Mouse (Mus musculus) embryonic fibroblast, embryonic 13.5 days (primary cell): Measurements from ENCODE around the gene Zfp831.

ENCODE experiments used
- CTCF ChIP-seq: IDR thresholded peaks from 2 replicates; pipeline ENCODE4 v1.5.1; 2011; ENCODE audit warnings: mild to moderate bottlenecking, control low read depth, low read length, moderate library complexity, borderline replicate concordance; ENCODE audit not compliant: insufficient read depth
- POLR2A ChIP-seq: IDR thresholded peaks from 2 replicates; pipeline ENCODE4 v1.6.1; 2011; ENCODE audit warnings: low read depth, mild to moderate bottlenecking, control low read depth, low read length, moderate library complexity

DNA sequence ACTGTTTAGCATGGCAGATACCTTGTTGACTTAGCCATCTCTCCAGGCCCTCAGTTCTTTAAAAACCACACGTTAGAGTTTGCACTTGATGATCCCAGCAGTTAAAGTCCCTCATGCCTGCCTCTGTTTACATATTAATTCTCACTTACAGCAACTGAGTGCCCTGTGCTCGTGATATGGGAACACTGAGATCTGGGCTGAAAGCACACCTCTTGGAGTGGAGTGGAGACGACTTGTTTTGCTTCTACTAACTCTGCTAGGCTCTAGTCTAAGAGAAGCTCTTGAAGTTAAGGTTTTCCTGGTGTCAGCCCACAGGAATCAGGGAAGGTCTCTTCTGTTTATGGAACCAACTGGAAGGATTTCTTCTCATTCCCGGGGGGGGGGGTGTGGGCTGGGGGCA lies 9.5 kb downstream of the Zfp831 start:
- TF ChIP-seq CTCF = no peak
- no peak for TF ChIP-seq POLR2A
